Mouse (Mus musculus): ENCODE data around the gene Gal3st4. TPM values are rescaled to one million over a fixed set of nuclear protein-coding genes. Genes with fewer than 3 reads are reported as not detected.
"Not testable (repeated sequence)": the region's sequence is repeated elsewhere in the genome, so short reads cannot be mapped to it uniquely, and the experiment has no call there.

Gene Gal3st4
- polyA plus RNA-seq, 1 experiment from 2014 or later: 3.1 TPM

DNA sequence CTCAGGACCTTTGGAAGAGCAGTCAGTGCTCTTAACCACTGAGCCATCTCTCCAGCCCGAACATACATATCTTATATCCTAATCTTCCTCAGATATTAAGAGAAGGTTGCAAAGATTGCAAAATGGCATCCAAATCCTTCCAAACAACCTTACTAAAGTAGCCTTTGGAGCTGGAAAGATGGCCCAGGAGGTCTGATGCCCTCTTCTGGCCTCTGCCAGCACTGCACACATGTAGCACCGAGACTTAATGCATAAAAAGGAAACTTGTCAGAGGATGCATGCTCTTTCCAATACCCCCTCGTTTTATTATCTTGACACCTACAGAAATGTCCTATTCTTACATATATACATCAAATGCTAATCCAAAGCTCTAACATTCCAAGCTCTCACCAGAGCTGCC lies 44.6 kb downstream of the Gal3st4 start:
- no peaks in the 10 kb centered on the region for H3K9me3 ChIP-seq
- 58% methylated on average over 3 of the region's 3 CpGs for WGBS
- no peak overlapping the region for H3K4me3 ChIP-seq
- H3K27me3 ChIP-seq (ENCODE audit: poor library complexity, severe bottlenecking): no peaks in the 10 kb centered on the region
- H3K4me1 ChIP-seq: peaks cover 5% of the 10 kb centered on the region
- no peak overlapping the region for H3K27ac ChIP-seq
- H3K36me3 ChIP-seq (replicated peaks): no peaks in the 10 kb centered on the region
- no peak for DNase-seq (ENCODE audit: extremely low spot score, low spot score)

- H3K4me3 ChIP-seq: no peak overlapping the region
- no peaks in the 10 kb centered on the region for H3K27me3 ChIP-seq (ENCODE audit: poor library complexity, severe bottlenecking)
- H3K27ac ChIP-seq: no peak overlapping the region
- DNase-seq (ENCODE audit: extremely low spot score, low spot score): no peak
- 70% methylated on average over 2 of the region's 2 CpGs for WGBS
- no peaks in the 10 kb centered on the region for H3K9me3 ChIP-seq
- peaks cover 5% of the 10 kb centered on the region for H3K4me1 ChIP-seq
- H3K36me3 ChIP-seq (replicated peaks): no peaks in the 10 kb centered on the region
These were observed 45.3 kb downstream of the Gal3st4 start for GRCm38 (mm10) chr5:138227367-138227766.

DNA sequence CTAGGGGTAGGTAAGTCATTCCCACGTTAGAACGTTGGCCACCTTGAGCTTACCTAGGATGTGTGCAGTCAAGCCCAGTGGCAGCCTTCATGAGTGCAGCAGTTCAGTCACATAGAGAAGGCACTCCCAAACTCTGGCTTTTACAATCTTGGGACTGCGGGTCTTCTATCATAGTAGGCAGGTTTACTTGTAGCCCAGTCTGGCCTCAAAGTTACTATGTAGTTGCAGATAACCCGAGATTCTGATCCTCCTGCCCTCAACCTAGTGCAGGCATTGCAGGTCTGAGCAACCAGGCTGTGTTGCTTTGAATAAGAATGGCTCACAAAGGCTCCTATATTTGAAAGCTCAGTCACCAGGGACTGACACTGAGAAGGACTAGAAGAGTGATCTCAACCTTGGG lies 46.1 kb downstream of the Gal3st4 start:
- Histone ChIP-seq H3K27ac (no peak overlapping the region), H3K36me3 (replicated peaks) (no peaks in the 10 kb centered on the region), H3K27me3 (ENCODE audit: poor library complexity, severe bottlenecking) (no peaks in the 10 kb centered on the region), H3K4me3 (no peak overlapping the region), H3K4me1 (peaks cover under 1% of the 10 kb centered on the region; the same call in 1 of the 2 replicates), H3K9me3 (no peaks in the 10 kb centered on the region)
- no peak for DNase-seq (ENCODE audit: extremely low spot score, low spot score)
- 81% methylated on average over 4 of the region's 4 CpGs for WGBS

- H3K4me3 ChIP-seq: no peak within 1 kb of the TSS
- WGBS: 65% methylated on average over 2 of the region's 2 CpGs
- no peaks in the 10 kb centered on the region for H3K36me3 ChIP-seq (replicated peaks)
- H3K27me3 ChIP-seq (ENCODE audit: poor library complexity, severe bottlenecking): no peaks in the 10 kb centered on the region
- no peaks in the 10 kb centered on the region for H3K9me3 ChIP-seq
- no peaks in the 10 kb centered on the region for H3K4me1 ChIP-seq
- no peak for DNase-seq (ENCODE audit: extremely low spot score, low spot score)
- no peak within 1 kb of the TSS for H3K27ac ChIP-seq
These were observed 46.9 kb downstream of the Gal3st4 start, which contains the start of gene Nxpe5 for GRCm38 (mm10) chr5:138225700-138226099. Gene Nxpe5, plus strand, starts transcription at chr5:138225898.

DNA sequence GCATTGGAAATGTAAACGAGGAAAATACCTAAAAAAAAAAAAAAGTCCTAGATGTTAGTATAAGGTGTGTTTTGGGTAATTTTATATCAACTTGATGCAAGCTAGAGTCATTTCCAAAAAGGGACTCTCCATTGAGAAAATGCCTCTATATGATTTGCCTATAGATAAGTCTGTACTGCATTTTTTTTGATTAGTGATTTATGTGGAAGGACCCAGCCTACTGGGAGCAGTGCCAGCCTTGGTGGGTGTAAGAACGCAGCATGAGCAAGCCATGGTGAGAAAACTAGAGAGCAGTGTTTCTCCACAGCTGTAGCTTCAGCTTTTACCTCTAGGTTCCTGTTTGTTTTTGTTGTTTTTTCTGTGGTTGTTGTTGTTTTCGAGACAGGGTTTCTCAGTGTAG lies 49.4 kb downstream of the Gal3st4 start:
- Histone ChIP-seq H3K27ac (no peak overlapping the region), H3K27me3 (ENCODE audit: poor library complexity, severe bottlenecking) (no peaks in the 10 kb centered on the region), H3K4me3 (no peak overlapping the region), H3K9me3 (no peaks in the 10 kb centered on the region), H3K4me1 (no peaks in the 10 kb centered on the region), H3K36me3 (replicated peaks) (no peaks in the 10 kb centered on the region)
- WGBS: 68% methylated on average over 3 of the region's 3 CpGs
- no peak for DNase-seq (ENCODE audit: extremely low spot score, low spot score)

DNA sequence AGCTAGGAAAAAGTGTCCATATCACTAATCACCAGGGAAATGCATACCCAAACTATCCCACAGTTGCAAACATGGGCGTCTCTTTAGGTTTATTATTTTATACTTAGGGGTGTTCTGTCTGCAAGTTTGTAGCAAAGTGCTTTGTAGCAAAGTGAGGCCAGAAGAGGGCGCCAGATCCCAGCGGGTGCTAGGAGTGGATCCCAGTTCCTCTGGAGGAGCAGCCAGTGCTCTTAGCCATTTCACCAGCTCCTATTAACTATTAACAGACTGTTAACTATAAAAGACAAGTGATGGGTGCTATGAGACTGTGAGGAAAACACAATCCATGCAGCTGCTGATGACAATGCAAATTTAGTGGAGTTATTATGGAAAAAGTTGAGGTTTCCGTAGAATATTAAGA lies 50.5 kb downstream of the Gal3st4 start:
- DNase-seq (ENCODE audit: extremely low spot score, low spot score): peak; percentile 71
- H3K4me3 ChIP-seq: no peak overlapping the region
- 25% methylated on average over 4 of the region's 4 CpGs for WGBS

DNA sequence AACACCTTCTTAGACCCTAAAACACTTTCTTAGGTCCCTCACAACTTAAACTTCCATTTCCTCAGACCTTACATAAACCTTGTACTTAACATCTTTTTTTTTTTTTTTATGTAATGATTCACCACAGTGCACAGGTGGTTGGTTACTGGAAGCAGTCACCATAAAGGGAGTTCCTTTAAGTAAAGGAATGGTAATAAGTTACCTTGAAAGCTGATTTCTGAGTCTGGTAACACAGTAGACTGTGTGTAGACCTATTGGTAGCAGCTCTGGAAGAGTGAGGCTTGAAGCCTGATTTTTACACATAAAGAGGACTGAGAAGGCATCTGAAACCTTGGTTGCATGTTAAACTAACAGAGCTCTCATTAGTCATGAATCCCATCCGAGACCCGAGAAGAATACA lies 52.8 kb downstream of the Gal3st4 start:
- no peak overlapping the region for H3K27ac ChIP-seq
- peaks cover 29% of the 10 kb centered on the region for H3K9me3 ChIP-seq
- H3K36me3 ChIP-seq (replicated peaks): no peaks in the 10 kb centered on the region
- no peaks in the 10 kb centered on the region for H3K4me1 ChIP-seq
- no peak for DNase-seq (ENCODE audit: extremely low spot score, low spot score)
- 72% methylated on average over 2 of the region's 2 CpGs for WGBS
- H3K4me3 ChIP-seq: no peak overlapping the region
- H3K27me3 ChIP-seq (ENCODE audit: poor library complexity, severe bottlenecking): no peaks in the 10 kb centered on the region

More for the DNA sequence above, 50.5 kb downstream of the Gal3st4 start:
- no peaks in the 10 kb centered on the region for H3K36me3 ChIP-seq (replicated peaks)
- H3K27ac ChIP-seq: no peak overlapping the region
- H3K9me3 ChIP-seq: peaks cover 7% of the 10 kb centered on the region; the same call in 1 of the 2 replicates
- H3K4me1 ChIP-seq: no peaks in the 10 kb centered on the region
- no peaks in the 10 kb centered on the region for H3K27me3 ChIP-seq (ENCODE audit: poor library complexity, severe bottlenecking)

GRCm38 (mm10) chr5:138216632-138217031 lies 56.0 kb downstream of the Gal3st4 start:
- WGBS: 94% methylated on average over 13 of the region's 13 CpGs
- H3K27me3 ChIP-seq (ENCODE audit: poor library complexity, severe bottlenecking); H3K36me3 ChIP-seq (replicated peaks); DNase-seq (ENCODE audit: extremely low spot score, low spot score); H3K4me3 ChIP-seq; H3K27ac ChIP-seq; H3K4me1 ChIP-seq: not testable (repeated sequence)
- peaks cover 50% of the 10 kb centered on the region for H3K9me3 ChIP-seq

Other genes starting within 250 kb of the Gal3st4 start
- gene Smok3c, start 219.6 kb downstream of the Gal3st4 start, polyA plus RNA-seq (2016; fragmentation: Nextera tagmentation; extraction: Ambion mirVana): not detected in 2 replicates
- 25.2 and 25.3 TPM in 2 replicates for gene Zkscan1, start 187.8 kb downstream of the Gal3st4 start, polyA plus RNA-seq (2016; fragmentation: Nextera tagmentation; extraction: Ambion mirVana)
- gene Zscan21, start 155.9 kb downstream of the Gal3st4 start, polyA plus RNA-seq (2016; fragmentation: Nextera tagmentation; extraction: Ambion mirVana): 98.4 and 105 TPM in 2 replicates
- gene Zfp113, start 117.1 kb downstream of the Gal3st4 start, polyA plus RNA-seq (2016; fragmentation: Nextera tagmentation; extraction: Ambion mirVana): 37.0 and 38.7 TPM in 2 replicates
- gene Cops6, start 111.8 kb downstream of the Gal3st4 start, polyA plus RNA-seq (2016; fragmentation: Nextera tagmentation; extraction: Ambion mirVana): 348 and 351 TPM in 2 replicates
- gene Ap4m1, start 100.8 kb downstream of the Gal3st4 start, polyA plus RNA-seq (2016; fragmentation: Nextera tagmentation; extraction: Ambion mirVana): 32.7 TPM in 2 replicates
- 444 and 449 TPM in 2 replicates for gene Mcm7, start 100.4 kb downstream of the Gal3st4 start, polyA plus RNA-seq (2016; fragmentation: Nextera tagmentation; extraction: Ambion mirVana)
- gene Taf6, start 85.4 kb downstream of the Gal3st4 start, polyA plus RNA-seq (2016; fragmentation: Nextera tagmentation; extraction: Ambion mirVana): 151 and 155 TPM in 2 replicates
- gene Cnpy4, start 85.4 kb downstream of the Gal3st4 start, polyA plus RNA-seq (2016; fragmentation: Nextera tagmentation; extraction: Ambion mirVana): 51.4 and 56.7 TPM in 2 replicates
- gene Mblac1, start 78.5 kb downstream of the Gal3st4 start, polyA plus RNA-seq (2016; fragmentation: Nextera tagmentation; extraction: Ambion mirVana): 8.9 and 10.4 TPM in 2 replicates
- not detected in 2 replicates for gene Nxpe5, start 46.9 kb downstream of the Gal3st4 start, polyA plus RNA-seq (2016; fragmentation: Nextera tagmentation; extraction: Ambion mirVana)
- gene Lamtor4, start 17.4 kb downstream of the Gal3st4 start, polyA plus RNA-seq (2016; fragmentation: Nextera tagmentation; extraction: Ambion mirVana): 38.9 and 41.5 TPM in 2 replicates
- gene BC037034, start 8.8 kb downstream of the Gal3st4 start, polyA plus RNA-seq (2016; fragmentation: Nextera tagmentation; extraction: Ambion mirVana): 5.3 and 5.5 TPM in 2 replicates
- 0.09 TPM in 2 replicates for gene Gm43720, start 7.1 kb upstream of the Gal3st4 start, polyA plus RNA-seq (2016; fragmentation: Nextera tagmentation; extraction: Ambion mirVana)
- 34.8 and 36.7 TPM in 2 replicates for gene Gpc2, start 7.2 kb upstream of the Gal3st4 start, polyA plus RNA-seq (2016; fragmentation: Nextera tagmentation; extraction: Ambion mirVana)
- gene Stag3, start 7.4 kb upstream of the Gal3st4 start, polyA plus RNA-seq (2016; fragmentation: Nextera tagmentation; extraction: Ambion mirVana): 3.8 and 4.1 TPM in 2 replicates
- gene Pvrig, start 69.1 kb upstream of the Gal3st4 start, polyA plus RNA-seq (2016; fragmentation: Nextera tagmentation; extraction: Ambion mirVana): not detected in 2 replicates
- 37.9 and 39.3 TPM in 2 replicates for gene Zfp157, start 168.6 kb upstream of the Gal3st4 start, polyA plus RNA-seq (2016; fragmentation: Nextera tagmentation; extraction: Ambion mirVana)

Data from forebrain, embryonic 10.5 days (tissue).